Mouse (Mus musculus) myocyte (in vitro differentiated cells): Measurements from ENCODE around the gene Parvb.

Experiments
- CEBPB ChIP-seq: IDR thresholded peaks from 2 replicates; pipeline ENCODE4 v1.6.1; 2011; ENCODE audit warnings: mild to moderate bottlenecking, moderate library complexity; ENCODE audit not compliant: poor library complexity, insufficient read depth, severe bottlenecking
- E2F4 ChIP-seq: IDR thresholded peaks from one replicate; pipeline ENCODE4 v1.6.1; 2011; ENCODE audit warnings: mild to moderate bottlenecking, control low read depth, moderate library complexity; ENCODE audit not compliant: insufficient read depth
- MAX ChIP-seq: IDR thresholded peaks from one replicate; pipeline ENCODE4 v1.6.1; 2011; ENCODE audit warnings: low read depth, mild to moderate bottlenecking, control low read depth
- POLR2A ChIP-seq: IDR thresholded peaks from one replicate; pipeline ENCODE4 v1.6.1; 2011; ENCODE audit warnings: low read depth, mild to moderate bottlenecking, control low read depth, moderate library complexity; ENCODE audit not compliant: insufficient read length
- POLR2AphosphoS2 ChIP-seq: IDR thresholded peaks from one replicate; pipeline ENCODE4 v1.6.1; 2011; ENCODE audit warnings: low read depth, control low read depth; ENCODE audit not compliant: insufficient read length
- TCF12 ChIP-seq: IDR thresholded peaks from one replicate; pipeline ENCODE4 v1.6.1; 2011; ENCODE audit warnings: mild to moderate bottlenecking, control low read depth; ENCODE audit not compliant: poor library complexity, insufficient read depth, severe bottlenecking
- TCF3 ChIP-seq: IDR thresholded peaks from one replicate; pipeline ENCODE4 v1.6.1; 2011; ENCODE audit warnings: low read depth, control low read depth; ENCODE audit not compliant: insufficient read length
- USF1 ChIP-seq: IDR thresholded peaks from one replicate; pipeline ENCODE4 v1.6.1; 2011; ENCODE audit warnings: low read depth, mild to moderate bottlenecking, control low read depth, moderate library complexity

DNA sequence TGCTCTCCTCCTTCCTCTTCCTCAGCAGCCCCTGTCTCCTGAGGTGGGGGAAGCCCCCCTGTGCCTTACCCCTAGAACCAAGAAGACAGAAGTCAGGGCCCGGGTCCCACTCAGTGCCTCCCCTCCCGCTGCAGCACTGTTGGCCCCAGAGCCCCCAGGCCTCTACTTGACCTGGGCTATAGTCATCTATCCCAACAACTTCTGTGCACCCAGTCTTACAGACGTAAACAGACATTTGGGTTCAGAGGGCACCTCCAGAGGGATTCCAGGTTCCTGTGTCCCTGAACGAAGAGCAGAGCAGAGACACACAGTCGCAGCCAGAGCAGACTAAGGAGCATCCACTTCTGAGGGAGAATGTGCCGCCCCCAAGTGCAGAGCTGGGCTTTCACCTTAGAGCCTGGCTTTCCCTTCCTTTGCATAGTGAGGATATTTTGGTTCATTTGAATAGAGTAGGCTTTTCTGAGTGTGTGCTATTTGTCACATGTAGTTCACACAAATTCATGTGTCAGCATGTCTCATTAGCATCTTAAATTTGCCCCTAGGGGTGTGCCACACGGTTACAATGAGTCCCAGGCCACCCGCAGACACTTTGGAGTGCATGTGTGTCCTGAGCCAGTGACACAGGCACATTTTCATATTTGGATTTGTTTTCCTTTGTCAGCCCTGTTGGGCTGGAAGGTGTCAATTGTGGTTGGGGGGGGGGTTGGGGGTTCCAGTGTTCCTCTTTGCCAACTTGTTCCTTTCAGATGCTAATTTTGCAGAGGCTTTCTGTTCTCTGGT, 70.0 kb downstream of the Parvb start:
- TF ChIP-seq POLR2A (no peak), TCF12 (no peak), MAX (no peak), POLR2AphosphoS2 (no peak), E2F4 (no peak), CEBPB (no peak), TCF3 (no peak), USF1 (no peak)
